Mouse (Mus musculus) small intestine, adult 2 months (tissue): Measurements from ENCODE around the gene Tssc4.

Experiments
- CTCF ChIP-seq: fragments of 200-500 bp; IDR thresholded peaks from 2 replicates; pipeline ENCODE4 v1.5.1; 2012; ENCODE audit warnings: low read depth, mild to moderate bottlenecking, control low read depth, inconsistent platforms, low read length, moderate library complexity, mixed read lengths; ENCODE audit not compliant: insufficient replicate concordance, insufficient read length; ENCODE audit errors: extremely low read depth
- POLR2A ChIP-seq: fragments of 200-500 bp; IDR thresholded peaks from 2 replicates; pipeline ENCODE4 v1.6.1; 2012; ENCODE audit warnings: low read depth, mild to moderate bottlenecking, control low read depth, inconsistent platforms, low read length, moderate library complexity

DNA sequence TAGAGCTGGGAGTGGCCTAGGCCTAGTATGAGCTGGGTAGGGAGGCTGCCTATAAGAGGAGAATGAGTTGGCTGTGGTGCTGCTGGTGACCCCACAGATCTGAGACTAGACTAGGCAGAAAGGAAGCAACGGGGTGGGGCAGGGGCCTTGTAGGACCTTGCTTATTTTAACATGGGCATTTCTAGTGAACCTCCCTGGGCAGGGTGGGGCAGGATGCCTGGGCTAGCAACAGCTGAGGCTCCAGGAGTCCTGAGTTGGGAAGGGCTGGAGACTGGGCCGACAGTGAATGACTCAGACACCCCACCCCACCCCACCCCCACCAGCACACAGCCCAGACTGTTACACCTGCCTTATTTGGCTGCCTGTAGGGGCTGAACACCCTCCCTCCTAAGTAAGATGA is 6.3 kb upstream of the Tssc4 start:
- TF ChIP-seq CTCF, result no peak
- TF ChIP-seq POLR2A, result no peak
